Comparison of ENCODE assay signal across 8 mouse cellular contexts in genomic region chr9:63757865-63758440, GRCm38 (mm10). TPM values are rescaled to one million over a fixed set of nuclear protein-coding genes. Genes with fewer than 3 reads are reported as not detected.
DNase-seq lines count a peak whose midpoint lies in the region; ATAC-seq lines count a peak whose summit lies in the region.

Gene Smad3, minus strand, starts transcription at chr9:63757994.

- peaks cover 46% of the 10 kb centered on the region for H3K4me1 ChIP-seq in intestine, embryonic 15.5 days (replicated peaks)
- H3K4me1 ChIP-seq in midbrain, embryonic 10.5 days = peaks cover 71% of the 10 kb centered on the region

- no peaks in the 10 kb centered on the region for H3K36me3 ChIP-seq in intestine, embryonic 15.5 days
- H3K36me3 ChIP-seq in midbrain, embryonic 10.5 days = no peaks in the 10 kb centered on the region

- peak within 1 kb of the TSS; percentile 79 for H3K4me2 ChIP-seq in intestine, embryonic 15.5 days (replicated peaks)

- intact Hi-C loops in gastrocnemius, postnatal 36 days (cut with DNase I) = loop anchor here (2.0 kb wide), 2 partner anchors 23 to 93 kb away; no protein-coding TSS in a partner anchor
- intact Hi-C loops in left cerebral cortex, postnatal 36 days (cut with DNase I) = loop anchor here (5.0 to 10.0 kb wide), 3 partner anchors 81 to 623 kb away; no protein-coding TSS in a partner anchor

- under 1% methylated on average over 56 of the region's 59 CpGs for WGBS in intestine, embryonic 15.5 days
- under 1% methylated on average over 59 of the region's 59 CpGs for WGBS in midbrain, embryonic 10.5 days

- peak within 1 kb of the TSS; percentile 88 for H3K4me3 ChIP-seq in intestine, embryonic 15.5 days (replicated peaks)
- peak within 1 kb of the TSS; percentile 90 for H3K4me3 ChIP-seq in midbrain, embryonic 10.5 days

- no peaks in the 10 kb centered on the region for H3K9me3 ChIP-seq in intestine, embryonic 15.5 days
- H3K9me3 ChIP-seq in midbrain, embryonic 10.5 days (replicated peaks) = peaks cover 7% of the 10 kb centered on the region

- peak within 1 kb of the TSS; percentile 98 for H3K9ac ChIP-seq in intestine, embryonic 15.5 days

- peak; percentile 92 for ATAC-seq in intestine, embryonic 15.5 days

- no peaks in the 10 kb centered on the region for H3K27me3 ChIP-seq in intestine, embryonic 15.5 days (replicated peaks)
- 0 out of 2 replicates have a peak, but pooled peaks cover 4% of the 10 kb centered on the region for H3K27me3 ChIP-seq in midbrain, embryonic 10.5 days (ENCODE audit: low read depth, poor library complexity, severe bottlenecking)

- H3K27ac ChIP-seq in intestine, embryonic 15.5 days = peak within 1 kb of the TSS; percentile 98
- H3K27ac ChIP-seq in midbrain, embryonic 10.5 days (replicated peaks) = peak within 1 kb of the TSS; percentile 99

- peak; percentile 97 for DNase-seq in adrenal gland, postnatal 10 days
- DNase-seq in embryo, embryonic 11.5 days (ENCODE audit: low read depth, low spot score) = peak; percentile 82
- peak; percentile 86 to 91 for DNase-seq in gastrocnemius, postnatal 36 days
- DNase-seq in left cerebral cortex, postnatal 36 days (ENCODE audit: low spot score in 2 of 2) = peak; percentile 89 to 92
- DNase-seq in midbrain, embryonic 10.5 days (ENCODE audit: low spot score) = peak; percentile 93
- peak; percentile 85 to 89 for DNase-seq in right cerebral cortex, postnatal 36 days (ENCODE audit: low spot score in 2 of 2)
- DNase-seq in urinary bladder, postnatal 4 days (ENCODE audit: low spot score in 2 of 2) = peak; percentile 96 to 97

RNA-seq across cellular contexts. Expression of gene Smad3, which starts in this region (rescaled TPM):
- 10 to 100 TPM; 24.4 to 31.8 TPM for total RNA-seq in adrenal gland, postnatal 10 days (2021)
- total RNA-seq in gastrocnemius, postnatal 36 days (2021) = 10 to 100 TPM; 46.3 to 56.9 TPM
- 14.8 and 15.3 TPM in 2 replicates for polyA plus RNA-seq in intestine, embryonic 15.5 days (2015; fragmentation: Nextera tagmentation; extraction: Ambion mirVana)
- total RNA-seq in left cerebral cortex, postnatal 36 days (2021) = 10 to 100 TPM; 45.2 to 71.2 TPM
- polyA plus RNA-seq in midbrain, embryonic 10.5 days (2016; fragmentation: Nextera tagmentation; extraction: Ambion mirVana) = 21.7 and 22.5 TPM in 2 replicates

Comparison
In these comparisons a context has a peak if more than half of its experiments do, and no peak if none do; other contexts are left out.
1. Peak in every context shown above with its lines: DNase-seq, ATAC-seq, H3K4me3 ChIP-seq and H3K27ac ChIP-seq.